Mouse (Mus musculus) stomach, embryonic 16.5 days (tissue): Measurements from ENCODE around the gene Boc. TPM values are rescaled to one million over a fixed set of nuclear protein-coding genes. Genes with fewer than 3 reads are reported as not detected.
A peak's percentile ranks its signal among the peaks of the same experiment; 100 is the strongest.

Experiments used
- ATAC-seq: fragments of 200-750 bp; cut with Nextera tagmentation; 2 replicates; pipeline ENCODE4 v1.8.0; 2017; ENCODE audit warnings: moderate number of reproducible peaks, moderate TSS enrichment; ENCODE audit not compliant: insufficient read depth, low FRiP score
- H3K27ac ChIP-seq: fragments of 300-500 bp; sonication (generic); 2 replicates; pipeline ENCODE4 v1.5.1; 2014; ENCODE audit warnings: low read length
- H3K27me3 ChIP-seq: fragments of 300-500 bp; sonication (generic); 2 replicates; pipeline ENCODE4 v1.6.1; 2014; ENCODE audit warnings: low read length, control low read depth, mixed read lengths; ENCODE audit not compliant: control insufficient read depth, insufficient read depth
- H3K36me3 ChIP-seq: fragments of 300-500 bp; sonication (generic); 2 replicates; pipeline ENCODE4 v1.6.1; 2014; ENCODE audit warnings: low read length; ENCODE audit not compliant: control insufficient read depth, insufficient read depth
- H3K4me1 ChIP-seq: fragments of 300-500 bp; sonication (generic); 2 replicates; pipeline ENCODE4 v1.6.1; 2014; ENCODE audit warnings: low read length, control low read depth, mixed read lengths; ENCODE audit not compliant: control insufficient read depth, insufficient read depth
- H3K4me2 ChIP-seq: fragments of 300-500 bp; sonication (generic); 2 replicates; pipeline ENCODE4 v1.6.1; 2014; ENCODE audit warnings: low read depth, low read length, mixed read lengths
- H3K4me3 ChIP-seq: fragments of 300-500 bp; sonication (generic); replicated peaks from 2 replicates; pipeline ENCODE4 v1.5.1; 2014; ENCODE audit warnings: mild to moderate bottlenecking, low read length
- H3K9ac ChIP-seq: fragments of 300-500 bp; sonication (generic); 2 replicates; pipeline ENCODE4 v1.6.1; 2014; ENCODE audit warnings: low read length
- H3K9me3 ChIP-seq: fragments of 300-500 bp; sonication (generic); replicated peaks from 2 replicates; pipeline ENCODE4 v1.6.1; 2016; ENCODE audit warnings: low read length, control low read depth; ENCODE audit not compliant: control insufficient read depth
- WGBS: fragments of 180-500 bp; shearing (Covaris S2); extraction: QIAGEN DNeasy Blood & Tissue Kit; methylation state at CpG from one replicate; pipeline ENCODE4 v1.1.7; 2014; 5-methylcytosine and 5-hydroxymethylcytosine counted together
- polyA plus RNA-seq: library from polyadenylated mRNA; unstranded; fragments of >200 nt; fragmentation: Nextera tagmentation; extraction: Ambion mirVana; gene quantifications from 2 replicates; pipeline ENCODE4 v1.2.1, GENCODE M21; 2015

Gene Boc
- polyA plus RNA-seq, 1 experiment from 2014 or later: 16.9 TPM

DNA sequence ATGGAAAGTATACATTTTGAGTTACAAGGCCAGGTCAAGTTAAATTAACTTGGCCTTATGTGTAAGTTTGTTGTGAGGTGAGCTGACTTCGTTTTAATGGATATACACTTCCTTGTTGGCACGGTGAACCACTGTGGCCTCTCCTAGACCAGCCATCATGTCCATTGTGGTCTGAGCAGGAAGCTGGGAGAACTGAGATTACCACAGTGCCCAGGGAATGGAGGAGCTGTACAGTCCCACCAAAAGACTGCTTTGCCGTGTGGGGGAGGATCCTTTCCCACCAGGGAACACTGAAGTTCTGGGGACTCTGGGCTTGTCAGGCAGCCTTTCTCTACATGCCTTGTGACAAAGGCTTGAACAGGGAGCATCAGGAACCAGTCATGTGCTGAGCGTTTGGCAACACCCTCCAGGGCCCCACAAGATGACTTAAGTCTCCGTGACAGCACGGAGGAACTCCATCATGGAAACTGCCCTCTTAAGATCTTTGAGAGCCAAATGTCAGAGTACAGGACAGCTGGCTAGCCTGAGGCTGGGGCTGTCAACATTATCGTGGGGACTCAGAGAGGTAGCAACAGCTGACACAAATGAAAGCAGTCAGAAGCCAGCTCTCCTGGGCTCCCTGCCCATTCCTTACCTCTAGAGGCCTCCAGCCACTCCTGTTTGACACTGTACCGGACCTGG, 55.7 kb downstream of the Boc start:
- Histone ChIP-seq H3K4me2 (no peak overlapping the region), H3K9ac (no peak overlapping the region), H3K36me3 (peaks cover 24% of the 10 kb centered on the region), H3K27ac (0 out of 2 replicates have a peak overlapping the region, but pooled peaks have one; percentile 6), H3K27me3 (no peaks in the 10 kb centered on the region), H3K4me3 (no peak overlapping the region), H3K4me1 (0 out of 2 replicates have a peak, but pooled peaks cover 6% of the 10 kb centered on the region), H3K9me3 (0 out of 2 replicates have a peak, but pooled peaks cover 3% of the 10 kb centered on the region)
- WGBS: 48% methylated on average over 8 of the region's 8 CpGs
- ATAC-seq: no peak

DNA sequence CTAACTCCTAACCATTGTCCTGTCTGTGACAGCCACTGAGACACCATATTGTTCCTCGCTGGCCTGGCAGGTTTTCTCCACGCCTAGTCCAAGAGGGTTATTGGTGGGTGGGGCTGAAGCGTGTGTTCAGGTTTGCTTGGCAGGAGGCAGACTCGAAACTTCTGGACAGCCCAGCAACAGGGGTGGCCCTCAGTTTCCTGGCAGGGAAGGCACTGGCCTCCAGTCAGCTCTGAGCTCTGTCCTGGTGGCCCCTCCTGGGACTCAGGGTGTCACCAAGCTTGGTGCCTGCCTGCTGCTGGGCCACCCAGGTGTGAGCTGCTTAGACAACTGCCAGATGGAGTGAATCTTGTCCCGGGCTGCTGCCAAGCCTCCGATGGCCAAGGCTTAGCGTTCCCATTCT, 56.4 kb downstream of the Boc start:
- H3K9me3 ChIP-seq: 0 out of 2 replicates have a peak, but pooled peaks cover 3% of the 10 kb centered on the region
- 0 out of 2 replicates have a peak overlapping the region, but pooled peaks have one; percentile 12 for H3K27ac ChIP-seq
- H3K36me3 ChIP-seq: peaks cover 24% of the 10 kb centered on the region
- H3K27me3 ChIP-seq: no peaks in the 10 kb centered on the region
- H3K4me3 ChIP-seq: no peak overlapping the region
- H3K9ac ChIP-seq: no peak overlapping the region
- peak; percentile 41; the same call in 1 of the 2 replicates for ATAC-seq
- H3K4me1 ChIP-seq: 0 out of 2 replicates have a peak, but pooled peaks cover 6% of the 10 kb centered on the region
- 55% methylated on average over 7 of the region's 7 CpGs for WGBS
- H3K4me2 ChIP-seq: no peak overlapping the region

DNA sequence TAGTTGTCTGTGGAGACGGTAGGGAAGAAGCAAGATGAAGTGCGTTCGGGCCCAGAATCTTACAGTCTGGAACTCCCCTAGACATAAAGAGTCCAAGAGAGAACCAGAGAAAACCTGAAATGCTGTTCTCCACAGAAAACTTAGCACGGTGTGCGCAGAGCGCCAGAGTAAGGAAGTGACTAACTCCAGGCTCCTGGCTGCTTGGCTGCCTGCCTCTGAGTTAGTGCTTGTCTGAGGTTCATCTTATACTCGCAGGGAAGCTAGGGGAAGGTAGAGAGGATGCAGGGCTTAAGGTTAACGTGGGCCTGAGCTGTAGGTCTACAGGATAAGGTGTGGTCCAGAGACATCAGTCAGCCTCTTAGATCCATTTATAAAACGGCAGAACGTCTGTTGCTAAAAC, 56.9 kb downstream of the Boc start:
- 88% methylated on average over 10 of the region's 10 CpGs for WGBS
- H3K27me3 ChIP-seq: no peaks in the 10 kb centered on the region
- H3K36me3 ChIP-seq: peaks cover 24% of the 10 kb centered on the region
- ATAC-seq: no peak
- H3K9ac ChIP-seq: no peak overlapping the region
- H3K27ac ChIP-seq: no peak overlapping the region
- 0 out of 2 replicates have a peak, but pooled peaks cover 6% of the 10 kb centered on the region for H3K4me1 ChIP-seq
- H3K4me3 ChIP-seq: no peak overlapping the region
- no peak overlapping the region for H3K4me2 ChIP-seq
- H3K9me3 ChIP-seq: 0 out of 2 replicates have a peak, but pooled peaks cover 3% of the 10 kb centered on the region

DNA sequence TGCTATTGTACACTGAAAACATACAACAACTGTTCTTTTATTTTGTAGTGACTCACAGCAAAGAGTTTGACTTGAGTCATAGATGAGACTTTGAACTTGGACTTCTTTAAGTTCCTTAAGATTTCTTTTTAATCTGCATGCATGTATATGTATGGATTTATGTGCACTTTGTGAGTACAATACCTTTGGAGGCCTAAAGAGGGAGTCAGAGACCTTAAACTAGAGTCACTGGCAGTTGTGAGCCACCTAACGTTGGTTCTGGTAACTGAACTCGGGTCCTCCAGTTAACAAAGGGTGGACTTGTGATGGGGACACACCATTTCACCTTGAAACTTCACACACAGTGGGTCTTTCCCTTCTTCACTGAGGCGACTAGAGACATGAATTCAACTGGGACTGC, 60.2 kb downstream of the Boc start:
- 0 out of 2 replicates have a peak, but pooled peaks cover 3% of the 10 kb centered on the region for H3K9me3 ChIP-seq
- no peak overlapping the region for H3K9ac ChIP-seq
- no peak overlapping the region for H3K4me2 ChIP-seq
- H3K27ac ChIP-seq: no peak overlapping the region
- peaks cover 24% of the 10 kb centered on the region for H3K36me3 ChIP-seq
- 91% methylated on average over 3 of the region's 3 CpGs for WGBS
- peaks cover 14% of the 10 kb centered on the region; the same call in 1 of the 2 replicates for H3K4me1 ChIP-seq
- H3K27me3 ChIP-seq: no peaks in the 10 kb centered on the region
- H3K4me3 ChIP-seq: no peak overlapping the region
- ATAC-seq: no peak

DNA sequence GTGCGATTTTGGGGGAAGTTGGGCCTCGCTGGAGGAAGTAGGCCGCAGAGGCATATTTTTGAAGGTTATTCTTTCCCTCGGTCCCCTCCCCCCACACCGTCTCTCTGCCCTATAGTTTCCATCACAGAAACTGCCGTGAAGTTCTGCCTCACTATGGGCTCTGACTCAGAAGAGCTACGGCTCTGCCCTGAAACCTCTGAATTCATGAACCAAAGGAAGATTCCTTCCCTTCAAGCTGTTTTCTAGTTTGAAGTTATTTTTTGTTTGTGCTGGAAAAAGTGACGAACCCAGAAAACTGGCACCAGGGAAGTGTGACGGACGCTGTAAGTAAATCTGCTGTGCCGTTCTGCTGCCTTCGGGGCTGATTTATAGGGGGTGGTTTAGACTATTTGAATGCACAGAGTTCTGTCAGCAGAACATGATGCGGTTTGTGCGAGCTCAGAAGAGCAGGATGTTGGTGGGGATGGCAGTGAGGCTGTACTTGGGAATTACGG, 61.7 kb downstream of the Boc start:
- no peaks in the 10 kb centered on the region for H3K27me3 ChIP-seq
- peaks cover 8% of the 10 kb centered on the region; the same call in 1 of the 2 replicates for H3K4me1 ChIP-seq
- 77% methylated on average over 15 of the region's 15 CpGs for WGBS
- 0 out of 2 replicates have a peak, but pooled peaks cover 3% of the 10 kb centered on the region for H3K9me3 ChIP-seq
- no peak overlapping the region for H3K4me2 ChIP-seq
- H3K36me3 ChIP-seq: peaks cover 24% of the 10 kb centered on the region
- H3K9ac ChIP-seq: no peak overlapping the region
- no peak for ATAC-seq
- no peak overlapping the region for H3K4me3 ChIP-seq
- no peak overlapping the region for H3K27ac ChIP-seq

DNA sequence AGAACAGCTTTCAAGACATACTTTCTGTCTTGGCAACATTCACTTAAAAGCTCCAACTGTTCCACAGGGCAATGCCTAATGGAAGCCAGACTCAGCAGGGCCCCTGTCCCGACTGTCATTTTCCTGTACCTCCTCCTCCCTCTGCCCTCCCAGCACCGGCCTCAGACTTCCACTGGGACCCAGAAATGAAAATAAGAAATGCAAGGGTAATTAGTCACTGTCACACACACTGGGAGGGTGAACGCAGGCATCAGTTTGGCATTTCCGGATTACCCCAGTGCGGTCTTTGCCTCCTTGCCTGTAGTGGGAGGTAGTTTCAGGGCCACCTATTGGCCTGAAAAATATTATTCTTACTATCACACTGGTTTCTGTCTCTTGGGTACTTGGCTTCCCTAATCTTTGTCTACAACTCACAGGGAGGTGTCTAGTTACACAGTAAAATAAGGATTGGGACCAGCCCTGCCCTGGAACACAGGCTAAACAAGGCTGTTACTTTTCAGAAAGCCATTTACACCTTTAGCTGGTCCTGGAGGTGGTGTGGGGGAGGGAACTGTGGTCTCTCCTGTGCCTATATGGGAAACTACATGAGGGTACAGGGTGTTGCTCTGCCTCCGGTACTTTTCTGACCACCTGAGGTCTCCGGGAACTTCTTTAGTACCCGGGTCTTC, 64.1 kb downstream of the Boc start:
- 34% methylated on average over 8 of the region's 8 CpGs for WGBS
- Histone ChIP-seq H3K4me2 (no peak overlapping the region), H3K9ac (no peak overlapping the region), H3K27me3 (no peaks in the 10 kb centered on the region), H3K9me3 (0 out of 2 replicates have a peak, but pooled peaks cover 3% of the 10 kb centered on the region), H3K4me1 (peaks cover 8% of the 10 kb centered on the region; the same call in 1 of the 2 replicates), H3K4me3 (no peak overlapping the region), H3K36me3 (peaks cover 15% of the 10 kb centered on the region), H3K27ac (peak overlapping the region; percentile 58)
- peak; percentile 33; the same call in 1 of the 2 replicates for ATAC-seq

DNA sequence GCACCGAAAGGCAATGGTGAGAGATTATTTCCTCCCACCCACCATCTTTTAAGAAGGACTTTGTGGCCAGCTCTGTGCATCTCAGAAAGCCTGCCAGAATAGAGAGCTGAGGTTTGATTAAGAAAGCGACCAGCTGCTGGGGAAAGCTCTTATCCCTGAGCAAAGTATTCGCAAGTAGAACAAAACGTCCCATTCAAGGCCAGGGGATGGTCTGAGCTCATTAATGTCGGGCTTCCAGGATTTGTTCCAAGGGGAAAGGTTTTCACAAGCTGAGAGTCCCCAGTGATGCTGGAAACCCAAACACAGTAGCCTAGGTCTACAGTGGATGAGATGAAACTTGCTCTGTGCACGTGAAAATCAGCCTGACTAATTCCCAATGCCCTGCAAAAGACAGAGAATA, 64.8 kb downstream of the Boc start:
- peaks cover 9% of the 10 kb centered on the region for H3K36me3 ChIP-seq
- H3K9ac ChIP-seq: no peak overlapping the region
- H3K9me3 ChIP-seq: 0 out of 2 replicates have a peak, but pooled peaks cover 3% of the 10 kb centered on the region
- H3K4me3 ChIP-seq: no peak overlapping the region
- WGBS: 37% methylated on average over 6 of the region's 6 CpGs
- H3K27me3 ChIP-seq: no peaks in the 10 kb centered on the region
- ATAC-seq: peak; percentile 28; the same call in 1 of the 2 replicates
- H3K4me2 ChIP-seq: no peak overlapping the region
- peaks cover 8% of the 10 kb centered on the region; the same call in 1 of the 2 replicates for H3K4me1 ChIP-seq
- peak overlapping the region; percentile 58; the same call in 1 of the 2 replicates for H3K27ac ChIP-seq

DNA sequence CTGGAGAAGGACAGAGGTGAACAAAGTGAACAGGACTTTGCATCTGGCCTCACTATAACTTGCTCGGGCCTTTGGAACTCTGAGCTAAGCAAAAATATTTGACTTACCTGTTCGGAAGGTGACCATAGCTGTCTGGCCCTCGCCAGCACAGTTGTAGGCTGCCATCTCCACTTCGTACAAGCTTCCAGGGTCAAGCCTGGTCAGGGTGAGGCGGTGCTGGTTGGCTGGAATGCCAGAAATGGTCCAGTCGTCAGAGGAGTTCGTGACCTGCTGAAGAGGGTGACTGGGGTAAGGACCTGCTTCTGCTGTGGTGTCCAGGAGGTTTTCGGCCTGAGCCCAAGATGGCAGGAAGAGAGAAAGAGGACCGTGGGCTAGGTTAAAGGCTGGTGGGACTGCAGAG, 66.0 kb downstream of the Boc start:
- no peak for ATAC-seq
- no peak overlapping the region for H3K4me3 ChIP-seq
- no peak overlapping the region for H3K27ac ChIP-seq
- no peaks in the 10 kb centered on the region for H3K27me3 ChIP-seq
- peaks cover 6% of the 10 kb centered on the region; the same call in 1 of the 2 replicates for H3K36me3 ChIP-seq
- no peak overlapping the region for H3K9ac ChIP-seq
- peaks cover 8% of the 10 kb centered on the region; the same call in 1 of the 2 replicates for H3K4me1 ChIP-seq
- no peaks in the 10 kb centered on the region for H3K9me3 ChIP-seq
- WGBS: 75% methylated on average over 9 of the region's 9 CpGs
- H3K4me2 ChIP-seq: no peak overlapping the region

DNA sequence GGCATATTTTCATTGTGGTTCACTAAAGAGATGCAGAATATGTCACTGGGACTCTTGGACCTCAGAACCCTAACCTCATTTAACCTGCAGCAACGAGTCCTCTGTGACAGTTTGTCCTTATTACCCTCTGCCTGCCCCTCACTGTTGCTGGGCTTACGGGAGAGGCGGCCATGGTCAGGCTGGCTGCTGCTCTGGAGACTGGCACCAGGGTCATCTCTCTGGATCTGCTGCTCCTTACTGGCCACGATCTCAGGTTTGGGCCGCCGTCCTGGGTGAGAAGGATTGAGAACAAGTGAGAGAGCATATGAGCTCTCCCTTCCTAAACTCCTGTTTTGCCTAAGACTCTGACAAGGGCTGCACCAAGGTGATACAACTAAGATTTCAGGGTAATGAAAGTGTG, 66.5 kb downstream of the Boc start:
- H3K9ac ChIP-seq: no peak overlapping the region
- H3K27me3 ChIP-seq: no peaks in the 10 kb centered on the region
- peaks cover 6% of the 10 kb centered on the region; the same call in 1 of the 2 replicates for H3K36me3 ChIP-seq
- no peak overlapping the region for H3K27ac ChIP-seq
- H3K9me3 ChIP-seq: no peaks in the 10 kb centered on the region
- peaks cover 8% of the 10 kb centered on the region; the same call in 1 of the 2 replicates for H3K4me1 ChIP-seq
- no peak overlapping the region for H3K4me2 ChIP-seq
- ATAC-seq: no peak
- 86% methylated on average over 6 of the region's 6 CpGs for WGBS
- no peak overlapping the region for H3K4me3 ChIP-seq
